Mouse (Mus musculus): ENCODE measurements around the gene Phlda1. TPM values are rescaled to one million over a fixed set of nuclear protein-coding genes. Genes with fewer than 3 reads are reported as not detected.

Phlda1 gene
- total RNA-seq (2023): 10 to 100 TPM; 38.0 to 46.2 TPM

GRCm38 (mm10) chr10:111506101-111506925 lies at the start of gene Phlda1:
Gene Phlda1 (plus strand): TSS chr10:111506286.

GRCm38 (mm10) chr10:111472686-111473510 lies 33.2 kb upstream of the Phlda1 start, which contains the start of gene Nap1l1:
Gene Nap1l1 (plus strand): TSS chr10:111473223.

Other genes with a start within 250 kb of the Phlda1 start
- under 1 TPM; 0.71 to 0.75 TPM for gene Bbs10, start 207.6 kb upstream of the Phlda1 start, total RNA-seq (2023)
- gene Nap1l1, start 33.1 kb upstream of the Phlda1 start, total RNA-seq (2023): 100 to 1,000 TPM; 139 to 149 TPM

Measured in neutrophil, adult 83 days (primary cell).